Mouse (Mus musculus) ovary, postnatal 10 days (tissue): ENCODE measurements at regions not wholly inside any gene's neighbourhood (a gene's known extent, or its start where the extent isn't known, plus 50 kb on each side); places are given as distances from the start of the nearest gene placed in this dataset.
A peak's percentile ranks its signal among the peaks of the same experiment; 100 is the strongest.

Experiments used
- DNase-seq: peaks from one replicate; pipeline ENCODE4 v3.0.0; 2022; ENCODE audit warnings: low spot score

- no peak for DNase-seq
These were observed 4841.7 kb upstream of the Gm7489 start for GRCm38 (mm10) chr15:49043035-49043434.

- no peak for DNase-seq
These were observed 4819.6 kb upstream of the Gm7489 start for GRCm38 (mm10) chr15:49065069-49065468.

GRCm38 (mm10) chr15:49065875-49066274 is 4818.8 kb upstream of the Gm7489 start:
- peak; percentile 41 for DNase-seq

- no peak for DNase-seq
These were observed 4818.3 kb upstream of the Gm7489 start for GRCm38 (mm10) chr15:49066367-49066766.
